Mouse (Mus musculus): ENCODE results near the gene Rnf123.

- TF ChIP-seq CTCF (IDR thresholded peaks at IDR 0.05; ENCODE audit: low read depth) (no peak), EP300 (IDR thresholded peaks at IDR 0.05; ENCODE audit: low read depth) (no peak)
Observed at GRCm38 (mm10) chr9:108115290-108116077, 32.3 kb upstream of the Rnf123 start.

Measured in heart, postnatal 0 days (tissue).